Mouse (Mus musculus) ES-E14 (cell line): ENCODE results near the gene Dab2ip. TPM values are rescaled to one million over a fixed set of nuclear protein-coding genes. Genes with fewer than 3 reads are reported as not detected.

Source experiments
- DNase-seq: peaks from one replicate; pipeline ENCODE4 v3.0.0-alpha.2; 2013; ENCODE audit warnings: low read depth, low spot score
- H3K27ac ChIP-seq: 2 replicates; pipeline ENCODE4 v1.5.1; 2012; ENCODE audit warnings: low read depth, mild to moderate bottlenecking, low read length, moderate library complexity, mixed read lengths; ENCODE audit not compliant: poor library complexity, insufficient read depth, severe bottlenecking
- H3K36me3 ChIP-seq: 2 replicates; pipeline ENCODE4 v1.6.1; 2012; ENCODE audit warnings: mild to moderate bottlenecking, low read length, moderate library complexity, mixed read lengths; ENCODE audit not compliant: control insufficient read depth, poor library complexity, insufficient read depth, severe bottlenecking
- H3K4me1 ChIP-seq, 2 experiments: fragments of 150-350 bp in 1 of 2; sonication (generic) in 1 of 2; 2 replicates each; pipeline ENCODE4 v1.6.1; 2012; ENCODE audit warnings: low read length in 2 of 2, mild to moderate bottlenecking in 1 of 2, mixed read lengths in 1 of 2; ENCODE audit not compliant: control insufficient read depth in 2 of 2, insufficient read depth in 2 of 2, poor library complexity in 1 of 2
- H3K4me3 ChIP-seq, 2 experiments: fragments of 150-350 bp in 1 of 2; sonication (generic) in 1 of 2; 2 replicates each; pipeline ENCODE4 v1.5.1; 2012; ENCODE audit warnings: low read length in 2 of 2, low read depth in 1 of 2, mild to moderate bottlenecking in 1 of 2, mixed read lengths in 1 of 2; ENCODE audit not compliant: insufficient read depth in 1 of 2, poor library complexity in 1 of 2, severe bottlenecking in 1 of 2
- H3K9ac ChIP-seq: 2 replicates; pipeline ENCODE4 v1.6.1; 2012; ENCODE audit warnings: low read depth, mild to moderate bottlenecking, low read length, mixed read lengths; ENCODE audit not compliant: poor library complexity, insufficient read depth, severe bottlenecking
- H3K9me3 ChIP-seq: fragments of 150-350 bp; sonication (generic); 2 replicates; pipeline ENCODE4 v1.6.1; 2012; ENCODE audit warnings: low read depth, mild to moderate bottlenecking, low read length; ENCODE audit not compliant: control insufficient read depth, insufficient read depth
- CHD2 ChIP-seq: IDR thresholded peaks from 2 replicates; pipeline ENCODE4 v1.6.1; 2014; ENCODE audit warnings: mild to moderate bottlenecking, low read depth, low read length, inconsistent platforms
- HCFC1 ChIP-seq: IDR thresholded peaks from 2 replicates; pipeline ENCODE4 v1.6.1; 2012; ENCODE audit warnings: low read length, inconsistent platforms, borderline replicate concordance; ENCODE audit not compliant: insufficient read depth
- MAFK ChIP-seq: IDR thresholded peaks from 2 replicates; pipeline ENCODE4 v1.6.1; 2014; ENCODE audit warnings: mild to moderate bottlenecking, low read depth, low read length, inconsistent platforms; ENCODE audit not compliant: insufficient read depth
- ZC3H11A ChIP-seq: IDR thresholded peaks from 2 replicates; pipeline ENCODE4 v1.6.1; 2012; ENCODE audit warnings: low read depth, mild to moderate bottlenecking, inconsistent platforms, low read length, borderline replicate concordance
- ZNF384 ChIP-seq: IDR thresholded peaks from 2 replicates; pipeline ENCODE4 v1.6.1; 2012; ENCODE audit warnings: low read depth, low read length, inconsistent platforms
- in situ Hi-C, 2 experiments: fragments of 600-800 bp; cut with MboI; formaldehyde crosslinking; loops; one replicate each; pipeline ENCODE4 v1.15.1; 2025; ENCODE audit warnings: low sequenced_read_pairs in 2 of 2, inconsistent platforms in 1 of 2; ENCODE audit not compliant: unreplicated experiment in 2 of 2
- total RNA-seq: library from RNA; depleted of rRNA; stranded (reverse); fragments of 300-350 nt; gene quantifications from 2 replicates; pipeline ENCODE4 v1.2.3, GENCODE M21; 2012

Dab2ip gene
- total RNA-seq, 1 experiment, result 46.9 TPM

GRCm38 (mm10) chr2:35676075-35676665 lies 118.1 kb downstream of the Dab2ip start:
- H3K4me3 ChIP-seq, result no peak overlapping the region
- DNase-seq, result no peak
- H3K27ac ChIP-seq, result no peak overlapping the region
- H3K4me1 ChIP-seq, result peaks cover 22 to 71% of the 10 kb centered on the region in 2 experiments
- no peak for TF ChIP-seq CHD2
- no peak for TF ChIP-seq ZC3H11A
- TF ChIP-seq ZNF384, result no peak
- no peak for TF ChIP-seq HCFC1
- no peak for TF ChIP-seq MAFK
- H3K9ac ChIP-seq, result no peak overlapping the region
- in situ Hi-C loops, result no loop called here
- H3K36me3 ChIP-seq, result no peaks in the 10 kb centered on the region; the same call in 1 of the 2 replicates
- H3K9me3 ChIP-seq, result no peaks in the 10 kb centered on the region

DNA sequence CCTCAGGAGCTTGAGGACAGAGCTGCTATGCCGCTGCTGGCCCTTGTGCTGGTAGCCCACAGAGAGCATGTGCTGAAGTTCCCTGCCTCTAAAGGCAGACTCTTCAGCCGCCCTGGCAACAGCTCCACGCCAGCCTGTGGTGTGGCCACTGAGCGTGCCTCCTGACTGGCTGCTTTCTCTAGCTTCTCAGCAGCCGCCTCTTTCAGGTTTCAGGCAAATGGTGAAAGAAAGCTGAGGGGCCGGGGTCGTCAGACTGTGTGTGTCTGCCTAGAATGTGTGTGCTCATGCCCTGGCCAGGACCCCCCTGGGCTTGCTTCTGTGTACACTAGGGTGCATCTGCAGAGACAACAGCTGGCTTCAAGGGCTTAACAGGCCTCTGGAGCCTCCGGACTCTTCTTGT lies 119.8 kb downstream of the Dab2ip start:
- no peak overlapping the region for H3K27ac ChIP-seq
- DNase-seq, result no peak
- peaks cover 21 to 69% of the 10 kb centered on the region in 2 experiments for H3K4me1 ChIP-seq
- H3K4me3 ChIP-seq, result no peak overlapping the region
- TF ChIP-seq HCFC1, result no peak
- TF ChIP-seq CHD2, result no peak
- TF ChIP-seq ZNF384, result no peak
- H3K9ac ChIP-seq, result no peak overlapping the region; the same call in 1 of the 2 replicates
- no peaks in the 10 kb centered on the region for H3K9me3 ChIP-seq
- in situ Hi-C loops, result no loop called here
- H3K36me3 ChIP-seq, result no peaks in the 10 kb centered on the region; the same call in 1 of the 2 replicates

DNA sequence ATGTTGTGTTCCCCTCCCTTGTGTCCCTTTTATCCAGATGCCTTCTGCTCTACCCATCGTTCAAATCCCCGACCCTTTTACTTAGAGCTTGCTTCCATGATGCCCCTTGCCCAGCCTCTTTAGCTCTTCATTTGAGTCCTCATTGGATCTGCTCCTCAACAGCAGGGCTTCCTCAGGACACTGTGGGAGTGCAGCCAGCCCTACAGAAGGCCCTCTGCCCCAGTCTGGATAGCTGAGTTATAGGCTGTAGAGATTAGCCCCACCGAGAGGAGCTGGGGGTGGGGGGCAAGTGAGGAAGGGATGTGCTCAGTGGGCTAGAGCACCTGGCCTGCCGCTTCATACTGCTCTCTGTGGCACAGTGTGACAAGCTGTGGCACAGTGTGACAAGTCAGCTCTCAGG lies 120.4 kb downstream of the Dab2ip start:
- in situ Hi-C loops, result no loop called here
- no peaks in the 10 kb centered on the region; the same call in 1 of the 2 replicates for H3K36me3 ChIP-seq
- no peak overlapping the region for H3K27ac ChIP-seq
- TF ChIP-seq CHD2 (no peak), ZC3H11A (no peak), MAFK (no peak), HCFC1 (no peak), ZNF384 (no peak)
- no peak overlapping the region for H3K9ac ChIP-seq
- DNase-seq, result no peak
- no peaks in the 10 kb centered on the region for H3K9me3 ChIP-seq
- H3K4me3 ChIP-seq, result no peak overlapping the region
- peaks cover 23 to 70% of the 10 kb centered on the region in 2 experiments for H3K4me1 ChIP-seq

DNA sequence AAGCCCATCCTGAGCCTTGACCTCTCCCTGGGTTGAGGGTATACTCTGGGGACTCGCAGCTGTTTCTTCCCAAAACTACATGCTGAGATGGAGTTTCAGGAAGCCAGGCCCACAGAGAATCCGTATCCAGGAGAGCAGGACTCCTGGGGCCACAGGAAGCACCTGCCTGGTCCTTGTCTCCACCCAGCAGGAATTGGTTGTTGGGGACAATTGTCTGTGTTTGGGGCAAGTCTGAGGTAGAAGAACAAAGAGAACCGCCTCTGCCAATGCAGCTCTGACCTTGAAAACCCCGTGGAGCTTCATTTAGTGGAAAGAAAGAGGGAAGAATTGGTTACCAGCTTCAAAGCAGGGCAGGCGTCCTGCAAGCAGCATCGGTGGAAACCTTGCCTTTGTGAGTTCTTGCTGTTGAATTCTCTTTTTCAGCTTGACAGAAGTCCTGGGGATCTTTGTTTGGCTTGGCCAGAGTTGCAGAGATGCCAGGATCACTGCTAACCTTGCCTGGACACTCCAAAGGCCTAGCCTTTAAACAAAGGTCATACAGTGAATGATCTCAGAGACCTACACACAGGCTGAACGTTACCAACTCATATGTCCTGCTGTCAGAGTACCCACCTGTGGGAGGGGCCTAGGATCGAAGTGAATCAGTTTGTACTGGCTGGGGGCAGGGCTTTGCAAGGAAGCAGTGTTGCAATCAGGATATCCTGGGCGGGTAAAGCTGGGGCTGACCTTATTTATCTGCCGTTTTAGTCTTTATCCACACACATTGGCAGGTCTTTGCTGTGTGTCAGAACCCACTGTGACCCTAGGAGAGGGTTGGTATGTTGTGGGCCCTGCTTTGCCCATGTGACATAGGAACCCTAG lies 122.0 kb downstream of the Dab2ip start:
- DNase-seq, result peak; percentile 46
- Histone ChIP-seq H3K4me3 (no peak overlapping the region), H3K9me3 (no peaks in the 10 kb centered on the region), H3K4me1 (peaks cover 23 to 73% of the 10 kb centered on the region in 2 experiments), H3K27ac (peak overlapping the region; percentile 54; the same call in 1 of the 2 replicates), H3K9ac (no peak overlapping the region), H3K36me3 (no peaks in the 10 kb centered on the region; the same call in 1 of the 2 replicates)
- no peak for TF ChIP-seq MAFK
- no peak for TF ChIP-seq ZNF384
- TF ChIP-seq HCFC1, result no peak
- TF ChIP-seq CHD2, result no peak
- TF ChIP-seq ZC3H11A, result no peak
- in situ Hi-C loops, result no loop called here
